Mouse (Mus musculus): ENCODE data around the gene Pomgnt2.

Pomgnt2 gene

DNA sequence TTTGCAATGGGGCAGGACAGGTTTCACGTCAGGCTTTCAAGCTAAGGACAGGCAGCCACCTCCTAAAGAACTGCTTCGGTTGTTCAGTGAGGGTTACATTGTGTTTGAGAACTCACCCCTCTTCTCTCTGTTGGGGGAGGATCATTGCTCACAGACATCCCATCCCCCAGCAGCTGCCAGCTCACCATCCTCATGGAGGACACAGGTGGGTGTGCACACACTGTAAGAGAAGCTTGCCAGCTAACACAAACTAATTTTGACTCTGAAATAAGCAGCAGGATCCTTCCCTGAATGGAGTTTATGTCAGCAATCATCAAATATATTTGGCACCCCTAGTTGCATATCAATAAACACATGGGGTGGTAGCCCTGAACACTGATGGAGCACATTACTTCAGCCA is 15.9 kb upstream of the Pomgnt2 start:
- CTCF ChIA-PET = interaction anchor here (0.5 to 1.5 kb wide), 2 partner anchors 30 to 172 kb away, joined by 3 read pairs; no protein-coding TSS in a partner anchor

- CTCF ChIA-PET = no interaction called here
Observed at GRCm38 (mm10) chr9:122010751-122011150, 13.8 kb upstream of the Pomgnt2 start.

DNA sequence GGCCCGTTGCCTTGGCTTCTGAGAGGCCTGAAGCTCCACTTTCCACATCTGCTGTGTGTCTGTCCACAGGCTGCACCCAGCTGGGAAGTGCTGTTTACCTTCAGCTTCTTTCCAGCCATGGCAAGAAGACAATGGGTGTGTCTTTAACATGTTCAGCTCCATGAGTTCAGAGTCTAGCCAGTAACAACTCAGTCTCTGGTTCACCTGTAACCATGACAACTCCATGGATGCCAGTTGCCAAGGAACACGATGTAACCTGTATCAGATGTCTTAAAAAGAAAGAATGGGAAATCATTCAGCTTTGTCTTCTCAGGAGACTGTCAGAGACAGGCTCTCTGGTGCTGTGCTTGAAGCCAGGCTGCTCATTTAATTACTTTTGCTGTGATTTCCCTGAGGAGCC is 12.0 kb upstream of the Pomgnt2 start:
- CTCF ChIA-PET = no interaction called here

DNA sequence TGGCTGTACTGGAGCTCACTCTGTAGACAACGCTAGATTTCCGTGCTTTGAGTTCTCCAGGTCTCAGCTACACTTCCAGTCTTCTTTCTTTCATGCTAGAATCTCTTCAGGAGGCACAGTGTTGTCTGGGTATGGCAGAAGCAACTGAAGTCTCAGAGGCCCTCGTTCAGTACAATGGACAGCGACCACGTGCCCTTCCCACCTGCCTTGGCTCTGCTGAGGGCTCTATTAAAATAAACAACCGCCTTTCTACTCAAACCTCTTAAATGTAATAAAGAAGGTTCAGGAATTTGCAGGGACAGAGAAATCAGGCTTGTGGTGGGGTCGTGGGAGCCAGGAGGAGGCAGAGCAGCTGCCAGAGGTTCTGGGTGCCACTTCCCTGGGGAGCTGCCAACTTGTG is 9.7 kb upstream of the Pomgnt2 start:
- CTCF ChIA-PET = no interaction called here

DNA sequence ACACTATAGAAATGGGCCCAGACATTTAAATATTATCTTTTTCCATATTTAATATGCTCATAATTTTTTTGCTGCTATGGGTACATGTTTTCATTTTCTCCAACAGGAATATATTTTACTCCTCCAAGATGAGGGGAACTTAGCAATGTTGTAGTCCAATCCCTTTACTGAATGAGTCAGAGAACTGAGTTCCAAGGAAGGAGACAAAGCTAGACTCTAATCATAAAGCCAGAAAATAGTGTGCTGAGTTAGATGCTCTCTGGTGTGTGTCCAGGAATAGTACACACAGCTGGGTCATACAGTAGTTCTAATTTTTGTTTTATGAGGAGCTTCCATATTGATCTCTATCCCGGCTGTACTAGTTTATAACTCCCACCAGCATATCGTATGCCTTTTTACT is 9.3 kb upstream of the Pomgnt2 start:
- CTCF ChIA-PET = no interaction called here

- CTCF ChIA-PET = no interaction called here
Observed at GRCm38 (mm10) chr9:121997978-121998377, 1.1 kb upstream of the Pomgnt2 start.

GRCm38 (mm10) chr9:121995508-121996131 is 1.3 kb downstream of the Pomgnt2 start:
- CTCF ChIA-PET = no interaction called here

GRCm38 (mm10) chr9:121995077-121995476 is 1.8 kb downstream of the Pomgnt2 start:
- CTCF ChIA-PET = no interaction called here

- CTCF ChIA-PET = no interaction called here
Observed at GRCm38 (mm10) chr9:121993047-121993446, 3.9 kb downstream of the Pomgnt2 start.

GRCm38 (mm10) chr9:121991041-121991440 is 5.9 kb downstream of the Pomgnt2 start:
- CTCF ChIA-PET = no interaction called here

- CTCF ChIA-PET = no interaction called here
Observed at GRCm38 (mm10) chr9:121989536-121989935, 7.4 kb downstream of the Pomgnt2 start.

GRCm38 (mm10) chr9:121988910-121989309 is 8.0 kb downstream of the Pomgnt2 start:
- CTCF ChIA-PET = no interaction called here

DNA sequence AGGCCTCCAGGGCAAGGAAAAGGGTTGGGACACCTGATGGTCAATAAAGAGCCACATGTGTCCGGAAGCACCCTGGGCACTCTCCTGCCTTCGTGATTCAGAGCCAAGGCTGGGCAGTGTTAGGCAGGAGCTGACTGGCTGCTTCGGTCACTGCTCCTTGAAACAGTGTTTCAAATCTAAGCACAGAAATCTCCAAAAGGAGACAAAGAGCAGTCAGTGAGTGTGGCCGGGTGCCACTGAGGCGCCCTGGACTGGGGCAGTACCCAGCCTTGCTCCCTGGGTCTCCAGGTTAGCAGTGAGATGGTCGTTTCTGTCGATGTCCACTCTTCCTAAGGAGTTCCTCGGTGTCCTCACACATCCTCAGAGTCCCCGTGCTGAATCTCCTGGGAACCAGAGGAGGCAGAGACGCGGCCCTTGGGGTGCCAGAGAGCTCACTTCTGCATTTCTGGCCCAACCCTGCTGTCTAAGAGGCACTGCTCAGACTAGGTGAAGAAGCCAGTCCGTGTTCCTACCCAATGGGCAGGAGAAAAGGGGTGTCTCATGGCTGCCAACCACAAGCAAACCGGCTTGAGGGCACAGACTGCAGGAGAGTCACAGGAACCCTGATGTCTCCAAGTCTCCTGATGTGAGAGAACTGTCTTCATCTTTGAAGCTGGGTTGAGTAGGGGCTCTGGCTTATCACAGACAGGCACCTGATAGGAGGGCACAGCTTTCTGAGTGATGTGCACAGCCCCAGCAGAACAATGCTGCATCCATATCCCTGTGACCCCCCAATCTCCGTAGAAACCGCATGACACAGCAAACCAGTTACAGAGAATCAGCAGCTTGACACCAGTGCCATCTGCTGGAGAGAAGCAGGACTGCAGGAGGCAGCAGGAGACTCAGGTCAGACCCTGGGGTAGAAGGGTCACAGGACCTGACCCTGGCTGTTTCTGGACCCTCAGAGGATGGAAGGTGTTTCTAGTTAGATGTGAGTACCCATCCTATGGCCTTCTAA is 12.1 kb downstream of the Pomgnt2 start:
- CTCF ChIA-PET = interaction anchor here (0.6 to 2.1 kb wide), 5 partner anchors 104 to 1412 kb away, joined by 3 to 10 read pairs (median 3); no protein-coding TSS in a partner anchor

GRCm38 (mm10) chr9:121983504-121983903 is 13.4 kb downstream of the Pomgnt2 start:
- CTCF ChIA-PET = interaction anchor here (0.7 to 1.2 kb wide), 2 partner anchors 29 to 35 kb away, joined by 3 read pairs; no protein-coding TSS in a partner anchor

DNA sequence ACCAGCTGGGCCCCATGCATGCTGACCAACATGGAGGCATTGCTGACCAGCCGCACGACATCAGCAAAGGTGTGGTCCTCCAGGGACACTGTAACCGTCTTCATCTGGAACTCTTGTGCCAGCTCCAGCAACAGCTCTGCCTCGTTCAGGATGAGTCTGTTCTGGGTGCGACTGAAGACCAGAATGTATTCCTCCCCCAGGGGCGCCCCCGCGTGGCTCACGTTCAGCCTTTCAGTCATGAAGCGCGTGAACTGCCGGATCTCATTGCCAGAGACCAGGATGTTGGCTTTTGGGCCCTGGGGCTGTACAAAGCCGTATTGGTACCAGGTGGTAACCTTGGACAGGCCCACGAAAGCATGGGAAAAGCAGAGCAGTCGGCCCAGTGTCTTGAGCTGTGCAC is 14.2 kb downstream of the Pomgnt2 start:
- CTCF ChIA-PET = no interaction called here

DNA sequence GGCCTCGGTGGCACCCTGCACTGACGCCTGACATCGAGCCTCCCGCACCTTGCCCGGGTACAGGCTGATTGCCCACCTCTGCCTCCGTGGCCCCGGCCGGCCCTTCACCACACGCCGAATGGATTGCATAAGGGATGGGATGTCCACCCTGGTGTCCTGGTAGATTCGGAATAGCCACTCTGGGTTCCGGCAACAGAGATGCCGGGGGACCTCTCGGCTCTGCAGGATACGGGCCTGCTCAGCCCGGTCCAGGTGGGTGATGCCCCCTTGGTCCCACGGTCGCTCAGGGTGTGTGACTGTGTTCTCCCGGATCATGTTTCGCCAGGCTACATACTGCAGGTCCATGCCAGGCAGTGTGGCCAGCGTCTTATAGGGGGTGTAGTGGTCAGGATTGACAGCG is 14.7 kb downstream of the Pomgnt2 start:
- CTCF ChIA-PET = no interaction called here

- CTCF ChIA-PET = no interaction called here
Observed at GRCm38 (mm10) chr9:121981466-121982105, 15.3 kb downstream of the Pomgnt2 start.

GRCm38 (mm10) chr9:121981046-121981445 is 15.9 kb downstream of the Pomgnt2 start:
- CTCF ChIA-PET = no interaction called here

GRCm38 (mm10) chr9:121975321-121975720 is 21.6 kb downstream of the Pomgnt2 start:
- CTCF ChIA-PET = no interaction called here

- CTCF ChIA-PET = no interaction called here
Observed at GRCm38 (mm10) chr9:121974141-121974986, 22.5 kb downstream of the Pomgnt2 start.

GRCm38 (mm10) chr9:121973207-121973606 is 23.7 kb downstream of the Pomgnt2 start:
- CTCF ChIA-PET = no interaction called here

Data from spleen, embryonic (tissue).